Mouse (Mus musculus) urinary bladder, postnatal 10 days (tissue): ENCODE results near the gene Sik1.
A peak's percentile ranks its signal among the peaks of the same experiment; 100 is the strongest.

Experiments used
- DNase-seq: peaks from one replicate; pipeline ENCODE4 v3.0.0; 2022; ENCODE audit warnings: low spot score

Sik1 gene

GRCm38 (mm10) chr17:31854770-31855596 is 621 bp downstream of the Sik1 start:
- no peak for DNase-seq

GRCm38 (mm10) chr17:31853448-31854188 is 2.0 kb downstream of the Sik1 start:
- DNase-seq, result no peak

GRCm38 (mm10) chr17:31852782-31853447 is 2.7 kb downstream of the Sik1 start:
- DNase-seq, result no peak

- no peak for DNase-seq
Observed at GRCm38 (mm10) chr17:31851816-31852476, 3.7 kb downstream of the Sik1 start.

GRCm38 (mm10) chr17:31850457-31850980 is 5.1 kb downstream of the Sik1 start:
- DNase-seq, result no peak

- DNase-seq, result no peak
Observed at GRCm38 (mm10) chr17:31846970-31847369, 8.6 kb downstream of the Sik1 start.

- no peak for DNase-seq
Observed at GRCm38 (mm10) chr17:31846352-31846751, 9.3 kb downstream of the Sik1 start.

- no peak for DNase-seq
Observed at GRCm38 (mm10) chr17:31843891-31844290, 11.7 kb downstream of the Sik1 start.

- DNase-seq, result no peak
Observed at GRCm38 (mm10) chr17:31842930-31843822, 12.4 kb downstream of the Sik1 start.

GRCm38 (mm10) chr17:31841842-31842611 is 13.6 kb downstream of the Sik1 start:
- no peak for DNase-seq

- DNase-seq, result no peak
Observed at GRCm38 (mm10) chr17:31841453-31841841, 14.2 kb downstream of the Sik1 start.

GRCm38 (mm10) chr17:31840423-31841003 is 15.1 kb downstream of the Sik1 start:
- no peak for DNase-seq

- DNase-seq, result no peak
Observed at GRCm38 (mm10) chr17:31836772-31837171, 18.8 kb downstream of the Sik1 start.

- DNase-seq, result no peak
Observed at GRCm38 (mm10) chr17:31836264-31836607, 19.4 kb downstream of the Sik1 start.

- no peak for DNase-seq
Observed at GRCm38 (mm10) chr17:31835528-31836263, 19.9 kb downstream of the Sik1 start.

- no peak for DNase-seq
Observed at GRCm38 (mm10) chr17:31834320-31835065, 21.1 kb downstream of the Sik1 start.

GRCm38 (mm10) chr17:31833752-31834151 is 21.9 kb downstream of the Sik1 start:
- DNase-seq, result peak; percentile 52

GRCm38 (mm10) chr17:31832577-31832964 is 23.0 kb downstream of the Sik1 start:
- no peak for DNase-seq
